Mouse (Mus musculus) adrenal gland, postnatal 10 days (tissue): Measurements from ENCODE around the gene Rnf31. TPM values are rescaled to one million over a fixed set of nuclear protein-coding genes. Genes with fewer than 3 reads are reported as not detected.

Experiments used
- DNase-seq: peaks from one replicate; pipeline ENCODE4 v3.0.0; 2021; ENCODE audit warnings: mixed read lengths
- total RNA-seq, 2 experiments: library from RNA; stranded (reverse); gene quantifications; 2 replicates each; pipeline ENCODE4 v1.2.3; 2021

Gene Rnf31
- total RNA-seq, 2 experiments from 2014 or later: 26.7 to 36.2 TPM

DNA sequence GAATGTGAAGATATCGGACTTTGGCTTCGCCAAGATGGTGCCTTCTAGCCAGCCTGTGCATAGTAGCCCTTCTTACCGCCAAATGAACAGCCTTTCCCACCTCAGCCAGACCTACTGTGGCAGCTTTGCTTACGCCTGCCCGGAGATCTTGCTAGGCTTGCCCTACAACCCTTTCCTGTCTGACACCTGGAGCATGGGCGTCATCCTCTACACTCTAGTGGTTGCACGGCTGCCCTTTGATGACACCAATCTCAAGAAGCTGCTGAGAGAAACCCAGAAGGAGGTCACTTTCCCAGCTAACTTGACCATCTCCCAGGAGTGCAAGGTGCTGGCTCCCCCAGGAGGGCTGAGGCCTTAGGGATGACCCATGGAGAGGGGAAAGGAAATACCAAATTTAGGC lies 60.0 kb downstream of the Rnf31 start:
- DNase-seq: no peak

Other genes starting within 250 kb of the Rnf31 start
- 100 to 1,000 TPM; 153 to 177 TPM for gene Dhrs4, start 113.0 kb upstream of the Rnf31 start, total RNA-seq
- gene Carmil3, start 101.1 kb upstream of the Rnf31 start, total RNA-seq: 1 to 10 TPM; 5.3 to 8.5 TPM
- gene Cpne6, start 81.3 kb upstream of the Rnf31 start, total RNA-seq: under 1 TPM; 0.09 to 0.61 TPM
- not detected for gene Nrl, start 66.7 kb upstream of the Rnf31 start, total RNA-seq
- 10 to 100 TPM; 45.2 to 51.4 TPM for gene Pck2, start 51.4 kb upstream of the Rnf31 start, total RNA-seq
- 10 to 100 TPM; 85.2 to 89.5 TPM for gene Dcaf11, start 31.7 kb upstream of the Rnf31 start, total RNA-seq
- gene A730061H03Rik, start 31.3 kb upstream of the Rnf31 start, total RNA-seq: under 1 TPM in 1 of 2 experiments, not detected in 1; 0.66 TPM
- gene Fitm1, start 16.1 kb upstream of the Rnf31 start, total RNA-seq: 10 to 100 TPM; 11.0 to 38.6 TPM
- gene Psme1, start 13.6 kb upstream of the Rnf31 start, total RNA-seq: 100 to 1,000 TPM; 293 to 337 TPM
- 10 to 100 TPM; 43.9 to 57.2 TPM for gene Emc9, start 6.4 kb upstream of the Rnf31 start, total RNA-seq
- gene Psme2, start 595 bp upstream of the Rnf31 start, total RNA-seq: 100 to 1,000 TPM; 349 to 362 TPM
- 10 to 100 TPM in 1 of 2 experiments, 1 to 10 TPM in 1; 9.7 to 13.3 TPM for gene Irf9, start 11.9 kb downstream of the Rnf31 start, total RNA-seq
- gene Rec8, start 26.3 kb downstream of the Rnf31 start, total RNA-seq: 1 to 10 TPM; 2.0 to 2.9 TPM
- gene Ipo4, start 44.2 kb downstream of the Rnf31 start, total RNA-seq: 10 to 100 TPM; 72.1 to 82.4 TPM
- gene Gm49378, start 46.2 kb downstream of the Rnf31 start, total RNA-seq: 1 to 10 TPM; 1.1 to 3.8 TPM
- gene Tm9sf1, start 52.1 kb downstream of the Rnf31 start, total RNA-seq: 10 to 100 TPM; 69.7 to 75.9 TPM
- gene Tssk4, start 58.5 kb downstream of the Rnf31 start, total RNA-seq: 1 to 10 TPM in 1 of 2 experiments, under 1 TPM in 1; 0.93 to 3.0 TPM
- 10 to 100 TPM; 42.4 to 51.7 TPM for gene Mdp1, start 68.8 kb downstream of the Rnf31 start, total RNA-seq
- gene Gmpr2, start 80.2 kb downstream of the Rnf31 start, total RNA-seq: 10 to 100 TPM; 21.2 to 26.8 TPM
- gene Nedd8, start 80.4 kb downstream of the Rnf31 start, total RNA-seq: 100 to 1,000 TPM; 280 to 307 TPM
- gene Tinf2, start 90.1 kb downstream of the Rnf31 start, total RNA-seq: 10 to 100 TPM; 19.5 to 23.1 TPM
- gene Tgm1, start 122.2 kb downstream of the Rnf31 start, total RNA-seq: 1 to 10 TPM; 1.3 to 2.0 TPM
- gene Rabggta, start 130.6 kb downstream of the Rnf31 start, total RNA-seq: 10 to 100 TPM; 16.8 to 21.5 TPM
- 10 to 100 TPM; 77.4 to 82.0 TPM for gene Dhrs1, start 154.0 kb downstream of the Rnf31 start, total RNA-seq
- 10 to 100 TPM; 17.1 to 18.9 TPM for gene Nop9, start 154.0 kb downstream of the Rnf31 start, total RNA-seq
- gene Cideb, start 166.8 kb downstream of the Rnf31 start, total RNA-seq: 10 to 100 TPM; 14.2 to 23.3 TPM
- gene Ltb4r2, start 169.7 kb downstream of the Rnf31 start, total RNA-seq: under 1 TPM; 0.12 to 0.54 TPM
- 1 to 10 TPM; 1.4 to 1.6 TPM for gene Ltb4r1, start 174.3 kb downstream of the Rnf31 start, total RNA-seq
- 10 to 100 TPM; 10.3 to 12.6 TPM for gene Adcy4, start 192.4 kb downstream of the Rnf31 start, total RNA-seq
- gene Ripk3, start 197.2 kb downstream of the Rnf31 start, total RNA-seq: 1 to 10 TPM; 8.3 to 9.1 TPM
- gene Nfatc4, start 231.4 kb downstream of the Rnf31 start, total RNA-seq: 10 to 100 TPM; 23.5 to 28.2 TPM